Mouse (Mus musculus) monocyte, adult 5-6 weeks (primary cell): ENCODE results near the gene Nemp2. TPM values are rescaled to one million over a fixed set of nuclear protein-coding genes. Genes with fewer than 3 reads are reported as not detected.

Experiments used
- total RNA-seq: library from RNA; stranded (forward); fragments of 200-1000, 200-491, 200-594 nt; gene quantifications from 3 replicates; pipeline ENCODE4 v1.2.3, GENCODE M21; 2017

Nemp2 gene
- total RNA-seq, 1 experiment from 2014 or later: 17.8 TPM

Other genes with a start within 250 kb of the Nemp2 start
- 184 to 207 TPM (median 199 TPM) in 3 replicates for gene Nab1, start 130.0 kb upstream of the Nemp2 start, total RNA-seq
- gene Mfsd6, start 96.8 kb downstream of the Nemp2 start, total RNA-seq: 37.3 to 47.3 TPM (median 46.8 TPM) in 3 replicates
- 26.9 to 62.4 TPM (median 41.3 TPM) in 3 replicates for gene Inpp1, start 187.0 kb downstream of the Nemp2 start, total RNA-seq
- gene Hibch, start 214.2 kb downstream of the Nemp2 start, total RNA-seq: 21.9 to 73.6 TPM (median 24.1 TPM) in 3 replicates